Mouse (Mus musculus) A20 (cell line): ENCODE measurements around the gene Syngr1.

ENCODE experiments used
- DNase-seq: peaks from one replicate; pipeline ENCODE4 v3.0.0-alpha.2; 2011; ENCODE audit warnings: low read depth, low spot score

The Syngr1 gene

GRCm38 (mm10) chr15:80145397-80145796, 54.3 kb downstream of the Syngr1 start:
- no peak for DNase-seq

DNA sequence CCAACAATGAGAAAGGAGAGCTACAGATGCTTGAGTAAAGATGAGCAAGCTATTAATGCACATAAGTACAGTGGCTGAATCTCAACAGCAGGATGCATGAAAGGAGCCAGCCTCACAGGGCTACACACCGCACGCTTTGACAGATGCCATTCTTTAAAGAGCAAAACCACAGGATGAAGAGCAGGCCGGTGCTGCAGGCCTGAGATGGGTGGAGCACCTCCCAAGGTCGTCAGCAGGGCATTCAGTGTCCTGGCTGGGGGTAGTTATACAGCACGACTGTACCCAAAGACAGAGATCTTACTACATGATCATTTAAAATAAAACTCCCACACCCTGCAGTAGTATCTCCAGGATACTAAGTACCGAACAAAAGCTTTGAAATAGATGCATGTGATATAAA, 55.0 kb downstream of the Syngr1 start:
- no peak for DNase-seq

DNA sequence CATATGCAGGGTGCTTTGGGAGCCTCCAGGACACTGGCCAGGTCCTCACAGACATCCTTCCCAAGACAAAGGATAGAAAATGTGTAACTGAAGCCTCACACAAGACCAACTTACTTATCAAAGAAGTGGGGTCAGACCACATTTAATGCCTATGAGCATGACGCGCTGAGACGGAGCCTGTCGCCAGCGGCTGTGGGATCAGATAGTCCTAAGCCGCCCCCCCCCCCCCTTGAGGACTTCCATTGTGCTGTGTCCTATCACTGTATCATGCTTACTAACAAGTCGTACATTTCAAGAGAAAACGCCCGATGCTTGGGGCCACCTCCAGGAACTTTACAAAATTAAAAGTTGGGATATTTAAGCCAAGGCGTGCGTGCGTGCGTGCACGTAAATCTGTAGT, 56.0 kb downstream of the Syngr1 start:
- no peak for DNase-seq

- no peak for DNase-seq
These were observed 56.4 kb downstream of the Syngr1 start for GRCm38 (mm10) chr15:80147511-80147910.

GRCm38 (mm10) chr15:80148565-80148964, 57.4 kb downstream of the Syngr1 start:
- DNase-seq: no peak

- no peak for DNase-seq
These were observed 58.4 kb downstream of the Syngr1 start for GRCm38 (mm10) chr15:80149517-80149916.

DNA sequence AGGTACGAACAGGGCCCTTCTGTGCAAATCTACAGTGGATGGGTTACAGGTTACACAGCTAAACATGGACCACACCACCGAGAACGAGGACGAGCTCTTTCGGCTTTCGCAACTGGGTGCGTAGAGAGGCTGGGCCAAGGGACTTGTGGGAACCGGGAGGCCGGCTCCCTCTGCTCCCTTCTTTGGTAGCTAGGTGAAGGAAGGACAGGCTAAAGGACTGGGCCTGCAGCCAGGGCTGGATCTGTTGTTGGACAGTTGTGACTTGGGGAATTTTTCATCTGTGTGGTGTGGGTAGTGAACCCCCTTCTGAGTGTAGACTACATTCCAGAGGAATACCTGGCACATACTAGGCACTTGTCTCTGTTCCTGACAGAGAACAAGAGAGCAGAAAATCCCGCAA, 61.5 kb downstream of the Syngr1 start:
- DNase-seq: no peak

DNA sequence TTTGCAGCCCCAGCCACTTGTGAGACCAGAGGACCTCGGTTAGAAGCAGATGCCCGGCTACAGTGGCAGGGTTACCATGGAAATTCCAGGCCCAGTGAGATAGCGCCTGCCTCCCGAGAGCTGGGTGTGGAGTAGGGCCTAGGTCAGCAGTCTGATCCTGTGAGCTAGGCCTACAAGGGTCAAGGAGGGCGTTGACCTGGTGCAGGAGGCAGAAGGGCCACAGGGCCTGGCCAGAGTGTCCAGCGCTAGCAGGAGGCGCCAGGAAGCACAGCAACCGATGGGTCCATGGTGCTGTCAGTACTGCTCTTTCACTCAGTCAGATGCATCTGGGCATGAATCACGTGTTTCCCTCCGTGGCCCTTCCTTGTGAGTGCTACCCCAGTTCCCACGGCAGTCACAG, 62.6 kb downstream of the Syngr1 start:
- no peak for DNase-seq

DNA sequence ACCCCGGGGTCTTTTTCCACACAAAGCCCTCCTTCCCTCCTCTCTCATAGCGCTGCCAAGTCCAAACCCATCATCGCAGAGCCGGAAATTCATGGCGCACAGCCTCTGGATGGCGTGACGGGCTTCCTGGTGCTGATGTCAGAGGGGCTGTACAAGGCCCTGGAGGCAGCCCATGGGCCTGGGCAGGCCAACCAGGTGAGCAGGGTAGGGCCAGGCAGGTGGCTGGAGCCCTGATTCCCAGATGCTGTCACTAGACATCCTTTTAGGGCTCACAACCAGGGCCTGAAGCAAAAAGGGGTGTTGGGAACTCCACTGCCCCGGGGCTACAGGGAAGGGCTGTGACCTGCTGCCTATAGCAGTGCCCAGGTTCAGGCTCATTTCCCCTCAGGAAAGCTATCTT, 64.6 kb downstream of the Syngr1 start:
- no peak for DNase-seq

DNA sequence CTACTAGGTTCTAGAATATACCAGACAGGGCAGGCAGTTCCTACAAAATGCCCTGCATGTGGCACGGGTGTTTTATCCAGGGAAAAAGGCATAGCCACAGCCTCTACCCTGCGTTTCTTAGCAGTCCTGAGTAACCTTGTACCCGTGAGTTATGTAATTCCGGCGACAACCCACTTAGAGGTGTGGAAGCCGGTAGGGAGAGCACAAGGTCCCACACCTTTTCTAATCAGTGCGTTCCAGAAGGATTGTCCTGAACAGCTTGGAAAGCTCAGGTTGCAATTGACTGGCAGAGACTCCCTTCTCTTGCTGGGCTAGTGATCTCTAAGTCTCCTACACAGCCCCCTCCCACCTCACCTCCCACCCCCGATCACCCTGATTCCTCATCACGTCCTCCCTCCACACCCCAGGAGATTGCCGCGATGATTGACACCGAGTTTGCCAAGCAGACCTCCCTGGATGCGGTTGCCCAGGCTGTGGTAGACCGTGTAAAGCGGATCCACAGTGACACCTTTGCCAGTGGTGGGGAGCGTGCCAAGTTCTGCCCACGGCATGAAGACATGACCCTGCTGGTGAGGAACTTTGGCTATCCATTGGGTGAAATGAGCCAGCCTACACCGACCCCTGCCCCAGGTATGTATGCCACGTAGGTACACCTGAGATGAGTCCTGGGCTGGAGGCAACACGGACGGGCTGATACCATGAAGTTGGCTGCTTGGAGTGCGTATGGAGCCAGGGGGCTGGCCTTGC, 66.2 kb downstream of the Syngr1 start:
- no peak for DNase-seq

- DNase-seq: no peak
These were observed 67.0 kb downstream of the Syngr1 start for GRCm38 (mm10) chr15:80158001-80158706.

DNA sequence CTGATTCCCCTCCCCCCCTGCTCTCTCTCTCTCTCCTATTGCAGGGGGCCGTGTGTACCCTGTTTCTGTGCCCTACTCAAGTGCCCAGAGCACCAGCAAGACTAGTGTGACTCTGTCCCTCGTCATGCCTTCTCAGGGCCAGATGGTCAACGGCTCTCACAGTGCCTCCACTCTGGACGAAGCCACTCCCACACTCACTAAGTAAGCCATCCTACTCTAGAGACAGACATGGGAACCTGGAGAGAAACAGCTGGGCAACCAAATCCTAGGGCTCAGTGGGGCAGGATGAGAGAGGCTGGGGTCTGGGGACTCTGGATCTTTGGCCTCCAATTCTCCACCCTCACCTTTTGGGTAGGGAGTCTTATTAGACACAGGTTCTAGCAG, 67.6 kb downstream of the Syngr1 start:
- no peak for DNase-seq

DNA sequence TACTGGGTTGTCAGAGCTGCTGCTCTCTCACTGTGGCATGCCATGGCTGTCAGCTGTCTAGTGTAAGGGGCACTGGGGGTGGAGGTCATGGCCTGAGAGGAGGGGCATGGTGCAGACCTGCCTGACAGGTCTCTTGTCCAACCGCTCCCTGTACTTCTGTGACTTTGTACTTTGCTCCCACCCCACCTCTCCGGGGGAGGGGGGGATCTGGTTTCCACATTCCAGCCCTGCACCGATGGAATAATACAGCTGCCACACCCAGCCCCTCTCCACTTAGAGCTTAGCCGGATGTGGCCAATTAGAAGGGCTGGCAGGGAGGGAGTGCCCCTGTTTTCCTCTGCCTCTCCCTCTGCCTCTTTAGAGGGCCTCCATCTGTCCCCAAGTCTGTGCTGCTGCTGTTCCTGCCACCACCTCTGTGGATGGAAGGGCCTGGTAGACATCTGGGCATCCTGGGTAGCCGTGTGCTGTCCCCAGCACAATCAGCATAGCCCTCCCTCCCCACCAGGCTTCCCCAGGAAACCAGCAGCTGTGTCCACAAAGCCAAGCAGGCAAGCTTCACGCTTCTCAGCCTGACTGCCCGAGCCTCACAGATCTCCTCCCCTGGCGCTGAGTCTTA, 68.3 kb downstream of the Syngr1 start:
- DNase-seq: no peak

GRCm38 (mm10) chr15:80160223-80160622, 69.1 kb downstream of the Syngr1 start:
- DNase-seq: no peak

DNA sequence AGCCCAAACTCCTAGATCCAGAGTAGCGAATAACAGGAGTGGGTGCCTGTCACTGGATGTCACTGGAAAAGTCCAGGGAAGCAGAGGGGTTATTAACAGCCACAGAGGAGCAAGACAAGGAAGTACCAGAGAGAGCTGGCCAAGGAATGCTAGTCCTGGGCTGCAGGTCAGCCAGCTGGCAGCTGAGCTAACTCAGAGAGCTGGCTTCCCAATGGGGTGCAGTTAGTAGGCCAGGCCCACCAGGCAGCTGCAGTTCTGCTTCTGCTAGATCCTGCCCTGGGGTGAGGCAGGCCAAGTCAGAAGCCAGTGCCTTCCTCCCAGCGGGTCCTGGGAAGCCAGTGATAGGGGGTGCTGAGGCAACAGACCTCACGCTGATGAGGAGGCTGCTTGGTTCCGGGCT, 69.6 kb downstream of the Syngr1 start:
- no peak for DNase-seq

- no peak for DNase-seq
These were observed 70.1 kb downstream of the Syngr1 start for GRCm38 (mm10) chr15:80161199-80161598.

- DNase-seq: no peak
These were observed 71.3 kb downstream of the Syngr1 start for GRCm38 (mm10) chr15:80162401-80162964.

- DNase-seq: no peak
These were observed 72.1 kb downstream of the Syngr1 start for GRCm38 (mm10) chr15:80163274-80163673.

- no peak for DNase-seq
These were observed 72.6 kb downstream of the Syngr1 start for GRCm38 (mm10) chr15:80163716-80164115.

DNA sequence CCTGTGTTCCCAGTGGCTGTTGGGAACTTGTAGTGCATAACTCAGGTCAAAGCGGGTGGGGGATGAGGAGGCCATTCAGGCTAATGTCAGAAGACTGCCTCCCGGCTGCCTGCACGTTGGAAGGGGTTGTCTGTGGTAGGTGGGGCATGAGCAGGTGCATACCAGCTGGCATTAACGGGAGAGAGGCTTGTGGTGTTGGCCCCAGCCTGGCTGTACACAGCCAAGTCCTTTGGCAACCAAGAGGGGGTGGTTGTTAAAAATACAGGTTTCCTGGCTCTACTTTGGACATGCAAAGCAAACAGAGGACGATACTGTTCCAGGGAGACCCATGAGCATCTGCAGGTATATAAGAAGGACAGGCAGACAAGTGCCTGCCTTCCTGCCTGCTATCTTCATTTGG, 74.3 kb downstream of the Syngr1 start:
- no peak for DNase-seq
